Mouse (Mus musculus) liver, embryonic 14.5 days (tissue): ENCODE measurements around the gene Olfr248. TPM values are rescaled to one million over a fixed set of nuclear protein-coding genes. Genes with fewer than 3 reads are reported as not detected.

ENCODE experiments used
- ATAC-seq: fragments of 200-750 bp; cut with Nextera tagmentation; 2 replicates; pipeline ENCODE4 v1.8.0; 2017; ENCODE audit warnings: moderate number of reproducible peaks, mild to moderate bottlenecking, moderate library complexity; ENCODE audit not compliant: insufficient read depth
- DNase-seq, 3 experiments: peaks; one replicate each; pipeline ENCODE4 v3.0.0-alpha.2; 2012 to 2013; ENCODE audit warnings: low read depth in 3 of 3, low spot score in 3 of 3
- H3K27ac ChIP-seq: fragments of 300-500 bp; sonication (generic); 2 replicates; pipeline ENCODE4 v1.5.1; 2014; ENCODE audit warnings: moderate library complexity, mild to moderate bottlenecking, control low read depth, inconsistent platforms
- H3K27me3 ChIP-seq: fragments of 300-500 bp; sonication (generic); 2 replicates; pipeline ENCODE4 v1.6.1; 2014; ENCODE audit warnings: mild to moderate bottlenecking, low read length, moderate library complexity; ENCODE audit not compliant: control insufficient read depth, insufficient read depth
- H3K36me3 ChIP-seq: fragments of 300-500 bp; sonication (generic); replicated peaks from 2 replicates; pipeline ENCODE4 v1.6.1; 2014; ENCODE audit warnings: low read depth; ENCODE audit not compliant: control insufficient read depth, insufficient read depth
- H3K4me1 ChIP-seq, 2 experiments: fragments of 200-500 bp in 1 of 2; fragments of 300-500 bp in 1 of 2; sonication (generic) in 1 of 2; replicated peaks; 2 replicates each; pipeline ENCODE4 v1.6.1; 2012 to 2014; ENCODE audit warnings: antibody characterized with exemption in 1 of 2, inconsistent platforms in 1 of 2, low read length in 1 of 2; ENCODE audit not compliant: control insufficient read depth in 2 of 2, insufficient read depth in 2 of 2
- H3K4me2 ChIP-seq: fragments of 300-500 bp; sonication (generic); 2 replicates; pipeline ENCODE4 v1.6.1; 2014; ENCODE audit warnings: low read depth, mild to moderate bottlenecking, control low read depth, moderate library complexity
- H3K4me3 ChIP-seq, 2 experiments: fragments of 200-500 bp in 1 of 2; fragments of 300-500 bp in 1 of 2; sonication (generic) in 1 of 2; 2 replicates each; pipeline ENCODE4 v1.5.1; 2012 to 2014; ENCODE audit warnings: low read depth in 2 of 2, low read length in 2 of 2, mild to moderate bottlenecking in 2 of 2, control low read depth in 1 of 2, inconsistent platforms in 1 of 2, moderate library complexity in 1 of 2; ENCODE audit not compliant: insufficient read depth in 1 of 2
- H3K9ac ChIP-seq: fragments of 300-500 bp; sonication (generic); replicated peaks from 2 replicates; pipeline ENCODE4 v1.6.1; 2014; ENCODE audit warnings: mild to moderate bottlenecking, control low read depth, moderate library complexity
- H3K9me3 ChIP-seq: fragments of 300-500 bp; sonication (generic); 2 replicates; pipeline ENCODE4 v1.6.1; 2016; ENCODE audit warnings: low read length, mixed read lengths; ENCODE audit not compliant: control insufficient read depth
- CTCF ChIP-seq: IDR thresholded peaks from 2 replicates; pipeline ENCODE4 v1.5.1; 2016; ENCODE audit warnings: antibody characterized with exemption, low read depth, control low read depth
- EP300 ChIP-seq: IDR thresholded peaks from 2 replicates; pipeline ENCODE4 v1.6.1; 2016; ENCODE audit warnings: antibody characterized with exemption, low read depth
- WGBS: fragments of 180-500 bp; shearing (Covaris S2); extraction: QIAGEN DNeasy Blood & Tissue Kit; methylation state at CpG from one replicate; pipeline ENCODE4 v1.1.7; 2014; ENCODE audit not compliant: insufficient replicate concordance; 5-methylcytosine and 5-hydroxymethylcytosine counted together
- polyA plus RNA-seq, 2 experiments: library from polyadenylated mRNA; depleted of rRNA in 1 of 2; stranded (reverse) in 1 of 2; unstranded in 1 of 2; fragments of >200 nt; fragmentation: Nextera tagmentation in 1 of 2; extraction: Ambion mirVana in 1 of 2; gene quantifications; 2 replicates each; pipeline versions ENCODE4 v1.2.1 to v1.2.3; 2012 to 2014

The Olfr248 gene
- polyA plus RNA-seq, 2 experiments: 0.03 TPM; not detected in 1

DNA sequence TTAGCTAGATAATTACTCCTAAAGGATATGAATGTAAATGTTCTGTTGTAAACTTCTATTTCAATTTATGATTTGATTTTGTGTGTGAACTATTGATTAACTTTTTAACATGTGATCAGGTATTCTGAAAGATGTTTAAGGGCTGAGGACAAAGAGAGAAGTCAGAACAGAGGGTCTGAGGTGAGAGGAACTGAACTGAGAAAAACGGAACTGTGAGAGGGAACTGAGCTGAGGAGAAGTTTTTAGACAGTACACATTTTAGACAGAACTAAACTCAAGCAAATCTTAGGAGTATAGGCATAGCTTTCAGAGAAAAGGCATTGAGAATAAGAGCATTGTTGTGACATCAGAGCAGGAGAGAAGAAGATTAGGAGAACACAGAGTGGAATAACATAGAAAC is 43.3 kb downstream of the Olfr248 start:
- no peak overlapping the region for H3K4me3 ChIP-seq
- TF ChIP-seq CTCF (no peak), EP300 (no peak)
- no peak overlapping the region for H3K27ac ChIP-seq
- H3K9ac ChIP-seq: no peak overlapping the region
- H3K9me3 ChIP-seq: no peaks in the 10 kb centered on the region
- WGBS: 17% methylated on average over 1 of the region's 1 CpGs
- no peaks in the 10 kb centered on the region for H3K4me1 ChIP-seq
- H3K4me2 ChIP-seq: no peak overlapping the region
- no peaks in the 10 kb centered on the region for H3K27me3 ChIP-seq
- no peaks in the 10 kb centered on the region for H3K36me3 ChIP-seq
- DNase-seq (no peak), ATAC-seq (no peak)

Other genes with a start within 250 kb of the Olfr248 start
- gene Olfr420, start 235.4 kb upstream of the Olfr248 start, polyA plus RNA-seq (2012; rRNA removed): not detected in 2 replicates
- 0.30 and 1.1 TPM in 2 replicates for gene Olfr420, start 235.4 kb upstream of the Olfr248 start, polyA plus RNA-seq (2014; fragmentation: Nextera tagmentation; extraction: Ambion mirVana)
- 23.1 and 38.7 TPM in 2 replicates for gene Spta1, start 218.3 kb upstream of the Olfr248 start, polyA plus RNA-seq (2012; rRNA removed)
- 45.0 and 49.1 TPM in 2 replicates for gene Spta1, start 218.3 kb upstream of the Olfr248 start, polyA plus RNA-seq (2014; fragmentation: Nextera tagmentation; extraction: Ambion mirVana)
- not detected in 2 replicates for gene Olfr419, start 139.0 kb upstream of the Olfr248 start, polyA plus RNA-seq (2012; rRNA removed)
- 0.16 and 0.27 TPM in 2 replicates for gene Olfr419, start 139.0 kb upstream of the Olfr248 start, polyA plus RNA-seq (2014; fragmentation: Nextera tagmentation; extraction: Ambion mirVana)
- gene Mptx1, start 60.5 kb upstream of the Olfr248 start, polyA plus RNA-seq (2012; rRNA removed): not detected in 2 replicates
- gene Mptx1, start 60.5 kb upstream of the Olfr248 start, polyA plus RNA-seq (2014; fragmentation: Nextera tagmentation; extraction: Ambion mirVana): not detected in 2 replicates
- 0.01 TPM in 2 replicates for gene Olfr417, start 25.9 kb upstream of the Olfr248 start, polyA plus RNA-seq (2012; rRNA removed)
- 0.04 TPM in 1 of 2 replicates, not detected in the other for gene Olfr417, start 25.9 kb upstream of the Olfr248 start, polyA plus RNA-seq (2014; fragmentation: Nextera tagmentation; extraction: Ambion mirVana)
- gene Olfr414, start 33.0 kb downstream of the Olfr248 start, polyA plus RNA-seq (2012; rRNA removed): 0.06 and 0.08 TPM in 2 replicates
- gene Olfr414, start 33.0 kb downstream of the Olfr248 start, polyA plus RNA-seq (2014; fragmentation: Nextera tagmentation; extraction: Ambion mirVana): not detected in 2 replicates
- gene Olfr220, start 51.0 kb downstream of the Olfr248 start, polyA plus RNA-seq (2012; rRNA removed): not detected in 2 replicates
- gene Olfr220, start 51.0 kb downstream of the Olfr248 start, polyA plus RNA-seq (2014; fragmentation: Nextera tagmentation; extraction: Ambion mirVana): not detected in 2 replicates
- gene Fmn2, start 110.8 kb downstream of the Olfr248 start, polyA plus RNA-seq (2012; rRNA removed): 0.03 and 0.17 TPM in 2 replicates
- not detected in 2 replicates for gene Fmn2, start 110.8 kb downstream of the Olfr248 start, polyA plus RNA-seq (2014; fragmentation: Nextera tagmentation; extraction: Ambion mirVana)